Mouse (Mus musculus) heart, postnatal 0 days (tissue): Measurements from ENCODE around the gene Gm17545. TPM values are rescaled to one million over a fixed set of nuclear protein-coding genes. Genes with fewer than 3 reads are reported as not detected.

Source experiments
- ATAC-seq: fragments of 200-750 bp; cut with Nextera tagmentation; 2 replicates; pipeline ENCODE4 v1.8.0; 2017; ENCODE audit warnings: low read depth, moderate number of reproducible peaks, moderate library complexity; ENCODE audit not compliant: insufficient read depth
- DNase-seq: peaks from one replicate; pipeline ENCODE4 v3.0.0-alpha.2; 2016; ENCODE audit warnings: low spot score
- H3K27ac ChIP-seq: fragments of 300-500 bp; sonication (generic); 2 replicates; pipeline ENCODE4 v1.5.1; 2014; ENCODE audit warnings: low read depth, mild to moderate bottlenecking
- H3K27me3 ChIP-seq: fragments of 300-500 bp; sonication (generic); 2 replicates; pipeline ENCODE4 v1.6.1; 2014; ENCODE audit warnings: low read length, mixed read lengths; ENCODE audit not compliant: control insufficient read depth, insufficient read depth
- H3K36me3 ChIP-seq: fragments of 300-500 bp; sonication (generic); replicated peaks from 2 replicates; pipeline ENCODE4 v1.6.1; 2014; ENCODE audit warnings: low read length, mixed read lengths; ENCODE audit not compliant: control insufficient read depth, insufficient read depth
- H3K4me1 ChIP-seq: fragments of 300-500 bp; sonication (generic); 2 replicates; pipeline ENCODE4 v1.6.1; 2014; ENCODE audit warnings: antibody characterized with exemption; ENCODE audit not compliant: control insufficient read depth, insufficient read depth
- H3K4me2 ChIP-seq: fragments of 300-500 bp; sonication (generic); 2 replicates; pipeline ENCODE4 v1.6.1; 2014; ENCODE audit warnings: low read depth, mild to moderate bottlenecking, low read length, moderate library complexity
- H3K4me3 ChIP-seq: fragments of 300-500 bp; sonication (generic); 2 replicates; pipeline ENCODE4 v1.5.1; 2014; ENCODE audit warnings: low read depth, low read length
- H3K9ac ChIP-seq: fragments of 300-500 bp; sonication (generic); replicated peaks from 2 replicates; pipeline ENCODE4 v1.6.1; 2014; ENCODE audit warnings: low read depth, low read length, mixed read lengths
- H3K9me3 ChIP-seq: fragments of 300-500 bp; sonication (generic); replicated peaks from 2 replicates; pipeline ENCODE4 v1.6.1; 2016; ENCODE audit warnings: low read length; ENCODE audit not compliant: control insufficient read depth
- CTCF ChIP-seq: IDR thresholded peaks from 2 replicates; pipeline ENCODE4 v1.5.1; 2016; ENCODE audit warnings: antibody characterized with exemption, control low read depth, low read depth
- EP300 ChIP-seq: IDR thresholded peaks from 2 replicates; pipeline ENCODE4 v1.6.1; 2016; ENCODE audit warnings: antibody characterized with exemption, low read depth
- WGBS: fragments of 180-500 bp; shearing (Covaris S2); extraction: QIAGEN DNeasy Blood & Tissue Kit; methylation state at CpG from one replicate; pipeline ENCODE4 v1.1.7; 2014; 5-methylcytosine and 5-hydroxymethylcytosine counted together
- polyA plus RNA-seq: library from polyadenylated mRNA; unstranded; fragments of >200 nt; fragmentation: Nextera tagmentation; extraction: Ambion mirVana; gene quantifications from 2 replicates; pipeline ENCODE4 v1.2.1, GENCODE M21; 2015
- total RNA-seq: library from RNA; depleted of rRNA; stranded (reverse); fragments of >200 nt; gene quantifications from 2 replicates; pipeline ENCODE4 v1.2.3, GENCODE M21; 2014; ENCODE audit warnings: low replicate concordance

Gene Gm17545
- total and polyA plus RNA-seq, 2 experiments from 2014 or later = not detected

- ATAC-seq = no peak
- H3K9me3 ChIP-seq = no peaks in the 10 kb centered on the region
- H3K4me3 ChIP-seq = no peak overlapping the region
- H3K4me1 ChIP-seq = no peaks in the 10 kb centered on the region
- H3K9ac ChIP-seq = no peak overlapping the region
- DNase-seq = no peak
- H3K27ac ChIP-seq = no peak overlapping the region
- H3K4me2 ChIP-seq = no peak overlapping the region
- TF ChIP-seq EP300 (no peak), CTCF (no peak)
- 91% methylated on average over 8 of the region's 8 CpGs for WGBS
- H3K27me3 ChIP-seq = no peaks in the 10 kb centered on the region
- no peaks in the 10 kb centered on the region for H3K36me3 ChIP-seq
Observed at GRCm38 (mm10) chr9:22483866-22484561, 29.9 kb downstream of the Gm17545 start.

- no peak for ATAC-seq
- no peak for DNase-seq
- 80% methylated on average over 12 of the region's 12 CpGs for WGBS
Observed at GRCm38 (mm10) chr9:22484562-22485308, 30.6 kb downstream of the Gm17545 start.

GRCm38 (mm10) chr9:22486211-22486610, 32.1 kb downstream of the Gm17545 start:
- Histone ChIP-seq H3K9me3 (no peaks in the 10 kb centered on the region), H3K4me1 (no peaks in the 10 kb centered on the region), H3K27ac (no peak overlapping the region), H3K27me3 (no peaks in the 10 kb centered on the region), H3K36me3 (no peaks in the 10 kb centered on the region), H3K4me2 (no peak overlapping the region), H3K9ac (no peak overlapping the region), H3K4me3 (no peak overlapping the region)
- WGBS = 85% methylated on average over 7 of the region's 7 CpGs
- TF ChIP-seq CTCF = no peak
- TF ChIP-seq EP300 = no peak
- DNase-seq = no peak
- no peak for ATAC-seq

More at GRCm38 (mm10) chr9:22484562-22485308, 30.6 kb downstream of the Gm17545 start:
- H3K27ac ChIP-seq = no peak overlapping the region
- H3K4me3 ChIP-seq = no peak overlapping the region
- no peaks in the 10 kb centered on the region for H3K9me3 ChIP-seq
- TF ChIP-seq CTCF (no peak), EP300 (no peak)
- no peaks in the 10 kb centered on the region for H3K27me3 ChIP-seq
- no peak overlapping the region for H3K4me2 ChIP-seq
- no peaks in the 10 kb centered on the region for H3K4me1 ChIP-seq
- H3K9ac ChIP-seq = no peak overlapping the region
- no peaks in the 10 kb centered on the region for H3K36me3 ChIP-seq

GRCm38 (mm10) chr9:22488963-22489362, 34.9 kb downstream of the Gm17545 start:
- no peaks in the 10 kb centered on the region for H3K27me3 ChIP-seq
- no peak overlapping the region for H3K9ac ChIP-seq
- no peak overlapping the region for H3K4me2 ChIP-seq
- WGBS = 50% methylated on average over 9 of the region's 9 CpGs
- H3K4me3 ChIP-seq = no peak overlapping the region
- H3K9me3 ChIP-seq = no peaks in the 10 kb centered on the region
- no peak for DNase-seq
- TF ChIP-seq CTCF (no peak), EP300 (no peak)
- H3K27ac ChIP-seq = no peak overlapping the region
- H3K4me1 ChIP-seq = no peaks in the 10 kb centered on the region
- no peak for ATAC-seq
- H3K36me3 ChIP-seq = no peaks in the 10 kb centered on the region

GRCm38 (mm10) chr9:22494203-22494807, 40.2 kb downstream of the Gm17545 start:
- ATAC-seq = no peak
- Histone ChIP-seq H3K27ac (no peak overlapping the region), H3K36me3 (no peaks in the 10 kb centered on the region), H3K27me3 (no peaks in the 10 kb centered on the region), H3K9me3 (no peaks in the 10 kb centered on the region), H3K4me2 (no peak overlapping the region), H3K4me1 (no peaks in the 10 kb centered on the region), H3K9ac (no peak overlapping the region), H3K4me3 (no peak overlapping the region)
- TF ChIP-seq CTCF (no peak), EP300 (no peak)
- WGBS = 81% methylated on average over 9 of the region's 9 CpGs
- DNase-seq = no peak
